Mouse (Mus musculus): Measurements from ENCODE around the gene Mbnl1. TPM values are rescaled to one million over a fixed set of nuclear protein-coding genes. Genes with fewer than 3 reads are reported as not detected.

Mbnl1 gene
- polyA plus RNA-seq, 1 experiment from 2014 or later, result 73.3 TPM

- WGBS (ENCODE audit: insufficient replicate concordance), result 64% methylated on average over 2 of the region's 2 CpGs
- Histone ChIP-seq H3K27ac (ENCODE audit: low read depth) (no peak overlapping the region), H3K4me2 (ENCODE audit: low read depth, low read length) (no peak overlapping the region), H3K9me3 (ENCODE audit: low read length) (no peaks in the 10 kb centered on the region), H3K27me3 (ENCODE audit: insufficient read depth, low read length) (no peaks in the 10 kb centered on the region), H3K9ac (replicated peaks) (no peak overlapping the region), H3K4me1 (ENCODE audit: insufficient read depth) (peaks cover 3% of the 10 kb centered on the region; the same call in 1 of the 2 replicates), H3K36me3 (replicated peaks; ENCODE audit: insufficient read depth, low read length) (peaks cover 44% of the 10 kb centered on the region), H3K4me3 (ENCODE audit: low read depth, low read length) (no peak overlapping the region)
- ATAC-seq (no peak), DNase-seq (no peak)
- no peak for TF ChIP-seq EP300 (IDR thresholded peaks at IDR 0.05; ENCODE audit: low read depth)
- no peak for TF ChIP-seq CTCF (IDR thresholded peaks at IDR 0.05; ENCODE audit: low read depth)
Observed at GRCm38 (mm10) chr3:60616147-60616546, 143.5 kb downstream of the Mbnl1 start.

DNA sequence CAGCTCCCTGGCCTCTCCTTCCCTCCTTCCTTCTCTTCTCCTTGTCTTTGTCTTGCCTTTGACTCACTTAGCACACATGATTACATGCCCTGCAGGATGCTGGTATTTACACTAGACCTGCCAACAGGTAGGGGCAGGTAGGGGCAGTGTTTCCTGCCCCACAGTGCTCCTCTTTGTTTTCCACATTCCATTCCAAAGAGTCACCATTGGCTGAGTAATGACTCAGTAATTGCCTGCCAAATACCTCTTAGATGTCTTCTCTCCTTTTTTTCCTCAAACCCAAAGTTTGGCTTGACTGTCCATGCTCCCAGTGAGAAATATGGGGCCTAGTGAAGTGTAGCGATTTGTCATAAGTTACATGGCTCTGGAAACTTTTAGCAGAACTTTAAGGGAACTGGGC, 145.0 kb downstream of the Mbnl1 start:
- no peaks in the 10 kb centered on the region for H3K9me3 ChIP-seq (ENCODE audit: low read length)
- no peak overlapping the region for H3K4me2 ChIP-seq (ENCODE audit: low read depth, low read length)
- no peaks in the 10 kb centered on the region for H3K27me3 ChIP-seq (ENCODE audit: insufficient read depth, low read length)
- H3K9ac ChIP-seq (replicated peaks), result no peak overlapping the region
- WGBS (ENCODE audit: insufficient replicate concordance), result 72% methylated on average over 1 of the region's 1 CpGs
- peaks cover 3% of the 10 kb centered on the region; the same call in 1 of the 2 replicates for H3K4me1 ChIP-seq (ENCODE audit: insufficient read depth)
- no peak for DNase-seq
- peak; percentile 12; the same call in 1 of the 2 replicates for ATAC-seq
- no peak overlapping the region for H3K4me3 ChIP-seq (ENCODE audit: low read depth, low read length)
- no peak for TF ChIP-seq CTCF (IDR thresholded peaks at IDR 0.05; ENCODE audit: low read depth)
- no peak for TF ChIP-seq EP300 (IDR thresholded peaks at IDR 0.05; ENCODE audit: low read depth)
- H3K36me3 ChIP-seq (replicated peaks; ENCODE audit: insufficient read depth, low read length), result peaks cover 50% of the 10 kb centered on the region
- no peak overlapping the region for H3K27ac ChIP-seq (ENCODE audit: low read depth)

DNA sequence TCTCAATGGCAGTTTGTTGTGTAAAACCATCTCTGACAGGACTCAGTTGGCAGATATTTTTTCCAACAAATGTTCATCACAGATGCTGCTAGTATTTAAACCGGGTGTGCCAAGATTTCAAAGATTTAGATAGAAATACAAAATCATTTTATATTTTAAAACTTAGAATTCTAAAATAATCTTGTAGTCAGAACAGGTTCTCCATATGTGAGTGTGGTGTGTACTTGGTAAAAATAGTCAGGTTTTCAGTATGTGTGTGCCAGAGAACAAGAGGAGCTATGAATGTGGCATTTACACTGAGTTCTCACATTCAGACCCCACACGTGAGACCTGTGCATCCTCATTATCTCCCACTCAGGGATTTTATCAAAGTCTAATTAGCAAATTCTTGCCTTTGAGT, 147.6 kb downstream of the Mbnl1 start:
- H3K4me1 ChIP-seq (ENCODE audit: insufficient read depth), result peaks cover 3% of the 10 kb centered on the region; the same call in 1 of the 2 replicates
- no peak overlapping the region for H3K4me2 ChIP-seq (ENCODE audit: low read depth, low read length)
- H3K9me3 ChIP-seq (ENCODE audit: low read length), result no peaks in the 10 kb centered on the region
- H3K27me3 ChIP-seq (ENCODE audit: insufficient read depth, low read length), result no peaks in the 10 kb centered on the region
- ATAC-seq (no peak), DNase-seq (no peak)
- peaks cover 50% of the 10 kb centered on the region for H3K36me3 ChIP-seq (replicated peaks; ENCODE audit: insufficient read depth, low read length)
- H3K9ac ChIP-seq (replicated peaks), result no peak overlapping the region
- no peak overlapping the region for H3K27ac ChIP-seq (ENCODE audit: low read depth)
- TF ChIP-seq EP300 (IDR thresholded peaks at IDR 0.05; ENCODE audit: low read depth), result no peak
- TF ChIP-seq CTCF (IDR thresholded peaks at IDR 0.05; ENCODE audit: low read depth), result no peak
- H3K4me3 ChIP-seq (ENCODE audit: low read depth, low read length), result no peak overlapping the region
- 74% methylated on average over 2 of the region's 2 CpGs for WGBS (ENCODE audit: insufficient replicate concordance)

DNA sequence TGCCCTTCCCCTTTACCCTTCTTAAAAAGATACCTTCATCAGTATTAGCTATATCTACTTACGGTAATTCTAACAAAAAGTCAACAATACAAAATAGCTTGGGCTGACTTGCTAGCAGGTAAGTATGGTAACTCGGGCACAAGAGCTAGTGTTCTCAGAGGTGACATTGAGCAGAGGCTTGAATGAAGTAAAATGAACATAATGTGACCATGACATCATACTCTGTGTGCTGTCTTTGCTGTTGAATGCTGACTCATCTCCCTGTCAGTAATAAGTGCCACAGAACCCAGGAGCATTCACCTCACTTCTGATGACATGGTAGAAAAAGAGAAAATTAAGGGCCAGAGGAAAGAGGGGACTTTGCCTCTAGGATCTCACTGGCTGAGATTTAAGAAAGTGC, 158.6 kb downstream of the Mbnl1 start:
- peaks cover 18% of the 10 kb centered on the region for H3K36me3 ChIP-seq (replicated peaks; ENCODE audit: insufficient read depth, low read length)
- no peak overlapping the region for H3K4me3 ChIP-seq (ENCODE audit: low read depth, low read length)
- H3K27ac ChIP-seq (ENCODE audit: low read depth), result no peak overlapping the region
- H3K27me3 ChIP-seq (ENCODE audit: insufficient read depth, low read length), result no peaks in the 10 kb centered on the region
- H3K9me3 ChIP-seq (ENCODE audit: low read length), result no peaks in the 10 kb centered on the region
- H3K4me2 ChIP-seq (ENCODE audit: low read depth, low read length), result no peak overlapping the region
- no peak overlapping the region for H3K9ac ChIP-seq (replicated peaks)
- no peaks in the 10 kb centered on the region for H3K4me1 ChIP-seq (ENCODE audit: insufficient read depth)
- 85% methylated on average over 2 of the region's 2 CpGs for WGBS (ENCODE audit: insufficient replicate concordance)
- DNase-seq, result no peak
- TF ChIP-seq CTCF (IDR thresholded peaks at IDR 0.05; ENCODE audit: low read depth) (no peak), EP300 (IDR thresholded peaks at IDR 0.05; ENCODE audit: low read depth) (no peak)
- ATAC-seq, result peak; percentile 56

DNA sequence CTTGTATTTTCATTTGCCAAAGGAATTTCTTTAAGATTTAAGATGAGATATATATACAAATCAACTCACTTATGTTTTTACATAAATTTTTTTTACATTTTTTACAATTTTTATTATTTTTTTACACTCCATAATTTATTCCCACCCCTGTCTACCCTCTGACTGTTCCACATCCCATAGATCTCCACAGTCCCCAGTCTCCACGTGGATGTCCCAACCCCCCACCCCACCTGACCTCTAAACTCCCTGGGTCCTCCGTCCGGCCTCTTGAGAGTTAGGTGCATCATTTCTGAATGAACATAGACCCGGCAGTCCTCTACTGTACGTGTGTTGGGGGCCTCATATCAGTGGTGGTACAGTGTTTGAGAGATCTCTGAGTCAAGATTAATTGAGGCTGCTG, 159.1 kb downstream of the Mbnl1 start:
- TF ChIP-seq CTCF (IDR thresholded peaks at IDR 0.05; ENCODE audit: low read depth), result no peak
- no peak for TF ChIP-seq EP300 (IDR thresholded peaks at IDR 0.05; ENCODE audit: low read depth)
- H3K27me3 ChIP-seq (ENCODE audit: insufficient read depth, low read length), result no peaks in the 10 kb centered on the region
- H3K27ac ChIP-seq (ENCODE audit: low read depth), result no peak overlapping the region
- no peak overlapping the region for H3K9ac ChIP-seq (replicated peaks)
- no peaks in the 10 kb centered on the region for H3K9me3 ChIP-seq (ENCODE audit: low read length)
- DNase-seq (no peak), ATAC-seq (peak; percentile 15; the same call in 1 of the 2 replicates)
- WGBS (ENCODE audit: insufficient replicate concordance), result 76% methylated on average over 5 of the region's 5 CpGs
- no peak overlapping the region for H3K4me2 ChIP-seq (ENCODE audit: low read depth, low read length)
- H3K4me1 ChIP-seq (ENCODE audit: insufficient read depth), result no peaks in the 10 kb centered on the region
- peaks cover 14% of the 10 kb centered on the region for H3K36me3 ChIP-seq (replicated peaks; ENCODE audit: insufficient read depth, low read length)
- no peak overlapping the region for H3K4me3 ChIP-seq (ENCODE audit: low read depth, low read length)

DNA sequence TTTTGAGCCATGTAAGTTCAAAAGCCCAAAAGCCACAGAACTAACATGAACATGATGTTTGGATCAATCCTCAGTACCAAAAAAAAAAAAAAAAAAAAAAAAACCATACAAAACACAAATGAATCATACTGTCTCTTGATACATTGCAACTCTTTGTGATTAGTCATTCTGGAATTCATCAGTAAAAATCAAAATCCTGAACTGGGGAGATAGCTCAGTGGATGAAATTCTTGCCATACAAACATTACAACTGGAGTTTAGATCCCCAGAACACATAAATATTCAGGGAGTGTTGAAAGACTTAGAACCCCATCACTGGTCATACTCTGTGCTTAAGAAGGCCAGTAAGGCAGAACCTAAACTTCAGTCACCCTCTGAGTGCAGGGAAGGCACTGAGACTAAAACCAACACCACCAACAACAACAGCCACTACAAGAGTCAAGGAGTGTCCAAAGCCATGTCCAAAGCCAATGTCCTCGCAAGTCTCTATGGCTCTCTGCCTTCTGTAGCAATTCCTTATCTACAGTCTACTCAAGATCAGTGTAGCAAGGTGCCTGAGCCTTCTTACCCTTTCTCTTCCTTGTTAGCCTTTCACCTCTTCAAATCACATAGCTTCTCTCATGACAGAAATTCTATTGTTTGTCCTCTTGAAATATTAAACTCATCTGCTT, 160.3 kb downstream of the Mbnl1 start:
- Histone ChIP-seq H3K9me3 (ENCODE audit: low read length) (no peaks in the 10 kb centered on the region), H3K27ac (ENCODE audit: low read depth) (no peak overlapping the region), H3K36me3 (replicated peaks; ENCODE audit: insufficient read depth, low read length) (peaks cover 9% of the 10 kb centered on the region), H3K4me1 (ENCODE audit: insufficient read depth) (no peaks in the 10 kb centered on the region), H3K9ac (replicated peaks) (no peak overlapping the region), H3K4me2 (ENCODE audit: low read depth, low read length) (no peak overlapping the region), H3K4me3 (ENCODE audit: low read depth, low read length) (no peak overlapping the region), H3K27me3 (ENCODE audit: insufficient read depth, low read length) (no peaks in the 10 kb centered on the region)
- no peak for TF ChIP-seq EP300 (IDR thresholded peaks at IDR 0.05; ENCODE audit: low read depth)
- no peak for TF ChIP-seq CTCF (IDR thresholded peaks at IDR 0.05; ENCODE audit: low read depth)
- DNase-seq, result no peak
- 96% methylated on average over 1 of the region's 1 CpGs for WGBS (ENCODE audit: insufficient replicate concordance)
- no peak for ATAC-seq
